Mouse (Mus musculus) limb, embryonic 14.5 days (tissue): ENCODE measurements at regions not wholly inside any gene's neighbourhood (a gene's known extent, or its start where the extent isn't known, plus 50 kb on each side); places are given as distances from the start of the nearest gene placed in this dataset.

Source experiments
- ATAC-seq: fragments of 200-750 bp; cut with Nextera tagmentation; 2 replicates; pipeline ENCODE4 v1.8.0; 2017; ENCODE audit warnings: low read depth, moderate number of reproducible peaks, moderate TSS enrichment; ENCODE audit not compliant: low FRiP score
- DNase-seq: peaks from one replicate; pipeline ENCODE4 v3.0.0-alpha.2; 2015; ENCODE audit warnings: low spot score
- H3K27ac ChIP-seq: fragments of 300-500 bp; sonication (generic); replicated peaks from 2 replicates; pipeline ENCODE4 v1.5.1; 2014; ENCODE audit warnings: low read depth, mild to moderate bottlenecking, low read length, moderate library complexity, mixed read lengths
- H3K27me3 ChIP-seq: fragments of 300-500 bp; sonication (generic); 2 replicates; pipeline ENCODE4 v1.6.1; 2014; ENCODE audit warnings: low read length, mixed read lengths; ENCODE audit not compliant: control insufficient read depth, insufficient read depth
- H3K36me3 ChIP-seq: fragments of 300-500 bp; sonication (generic); 2 replicates; pipeline ENCODE4 v1.6.1; 2014; ENCODE audit warnings: mild to moderate bottlenecking, low read length, moderate library complexity, mixed read lengths; ENCODE audit not compliant: control insufficient read depth, insufficient read depth
- H3K4me1 ChIP-seq: fragments of 300-500 bp; sonication (generic); 2 replicates; pipeline ENCODE4 v1.6.1; 2014; ENCODE audit warnings: antibody characterized with exemption, low read length, mixed read lengths; ENCODE audit not compliant: control insufficient read depth, insufficient read depth
- H3K4me2 ChIP-seq: fragments of 300-500 bp; sonication (generic); replicated peaks from 2 replicates; pipeline ENCODE4 v1.6.1; 2014; ENCODE audit warnings: low read depth, mild to moderate bottlenecking, low read length, moderate library complexity; ENCODE audit not compliant: severe bottlenecking
- H3K4me3 ChIP-seq: fragments of 300-500 bp; sonication (generic); replicated peaks from 2 replicates; pipeline ENCODE4 v1.5.1; 2014; ENCODE audit warnings: low read length
- H3K9ac ChIP-seq: fragments of 300-500 bp; sonication (generic); 2 replicates; pipeline ENCODE4 v1.6.1; 2014; ENCODE audit warnings: mild to moderate bottlenecking, low read depth, low read length, moderate library complexity; ENCODE audit not compliant: severe bottlenecking
- H3K9me3 ChIP-seq: fragments of 300-500 bp; sonication (generic); 2 replicates; pipeline ENCODE4 v1.6.1; 2016; ENCODE audit warnings: low read length; ENCODE audit not compliant: control insufficient read depth
- POLR2A ChIP-seq: fragments of 200-500 bp; IDR thresholded peaks from 2 replicates; pipeline ENCODE4 v1.8.0; 2012; ENCODE audit warnings: inconsistent platforms, mild to moderate bottlenecking, moderate library complexity, borderline replicate concordance; ENCODE audit not compliant: insufficient read depth, insufficient read length; ENCODE audit errors: extremely low read depth
- WGBS: fragments of 180-500 bp; shearing (Covaris S2); extraction: QIAGEN DNeasy Blood & Tissue Kit; methylation state at CpG from one replicate; pipeline ENCODE4 v1.1.7; 2014; 5-methylcytosine and 5-hydroxymethylcytosine counted together

- H3K27ac ChIP-seq = no peak overlapping the region
- 75% methylated on average over 8 of the region's 8 CpGs for WGBS
- H3K9ac ChIP-seq = no peak overlapping the region
- H3K9me3 ChIP-seq = no peaks in the 10 kb centered on the region
- H3K36me3 ChIP-seq = no peaks in the 10 kb centered on the region
- H3K27me3 ChIP-seq = no peaks in the 10 kb centered on the region
- no peak for TF ChIP-seq POLR2A
- H3K4me1 ChIP-seq = peaks cover 8% of the 10 kb centered on the region
- H3K4me2 ChIP-seq = no peak overlapping the region
- ATAC-seq (no peak), DNase-seq (no peak)
- H3K4me3 ChIP-seq = no peak overlapping the region
Measured at GRCm38 (mm10) chr1:88848246-88848645, 146.2 kb upstream of the Arl4c start.

DNA sequence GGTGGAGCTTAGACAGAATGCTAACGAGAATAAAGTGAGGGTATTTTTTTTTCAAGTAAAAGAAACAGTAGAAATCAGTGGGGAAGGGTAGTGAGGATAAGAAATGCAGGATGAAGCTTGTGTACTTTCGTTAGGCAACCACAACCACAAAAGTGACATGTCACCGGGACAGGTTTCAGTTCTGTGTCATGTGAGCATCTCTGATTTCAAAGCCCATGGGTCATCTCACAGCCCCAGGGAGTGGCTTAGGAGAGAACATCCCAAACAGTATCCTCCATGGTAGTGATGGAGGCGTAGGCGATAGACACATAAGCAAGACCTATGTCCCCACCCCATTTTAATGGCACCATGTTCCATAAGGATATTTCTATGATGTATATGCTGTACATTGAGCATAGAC lies 147.4 kb upstream of the Arl4c start:
- Histone ChIP-seq H3K4me3 (no peak overlapping the region), H3K4me2 (no peak overlapping the region), H3K9ac (no peak overlapping the region), H3K9me3 (no peaks in the 10 kb centered on the region), H3K4me1 (peaks cover 8% of the 10 kb centered on the region), H3K36me3 (no peaks in the 10 kb centered on the region), H3K27ac (no peak overlapping the region), H3K27me3 (no peaks in the 10 kb centered on the region)
- ATAC-seq (no peak), DNase-seq (no peak)
- 88% methylated on average over 5 of the region's 5 CpGs for WGBS
- no peak for TF ChIP-seq POLR2A

- Histone ChIP-seq H3K4me2 (no peak overlapping the region), H3K27me3 (no peaks in the 10 kb centered on the region), H3K9me3 (no peaks in the 10 kb centered on the region), H3K4me3 (no peak overlapping the region), H3K4me1 (peaks cover 8% of the 10 kb centered on the region), H3K36me3 (no peaks in the 10 kb centered on the region), H3K9ac (no peak overlapping the region), H3K27ac (no peak overlapping the region)
- DNase-seq (no peak), ATAC-seq (no peak)
- no peak for TF ChIP-seq POLR2A
- 80% methylated on average over 5 of the region's 5 CpGs for WGBS
Measured at GRCm38 (mm10) chr1:88851931-88852330, 149.9 kb upstream of the Arl4c start.

DNA sequence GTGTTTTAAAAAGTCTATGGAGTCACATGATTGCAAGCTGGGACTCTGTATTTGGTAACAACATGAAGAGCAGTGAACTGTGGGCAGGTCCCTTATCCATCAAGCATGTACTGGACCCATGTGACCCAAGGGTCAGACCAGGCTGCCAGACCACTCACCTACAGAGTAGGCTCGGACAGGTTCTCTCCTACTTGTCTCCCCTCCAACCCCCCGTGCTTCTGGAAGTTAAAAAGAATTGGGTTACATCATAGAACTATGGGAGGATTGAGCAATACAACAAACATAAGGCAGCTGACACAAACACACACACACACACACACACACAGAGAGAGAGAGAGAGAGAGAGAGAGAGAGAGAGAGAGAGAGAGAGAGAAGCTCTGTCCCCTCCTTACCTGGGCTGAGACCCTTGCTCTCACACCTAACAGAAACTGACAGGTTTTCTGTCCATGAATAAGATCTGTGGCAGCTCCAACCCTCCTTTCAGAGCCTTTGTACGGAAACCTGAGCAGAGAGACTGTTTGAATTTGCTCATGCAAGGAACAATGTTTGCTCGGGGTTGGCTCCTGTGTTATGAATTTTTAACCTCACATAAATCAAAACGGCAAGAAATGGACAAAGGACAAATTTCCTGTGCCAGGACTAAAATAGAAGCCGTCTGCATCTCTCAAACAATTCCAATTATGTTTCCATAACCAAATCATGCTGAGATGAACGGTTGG lies 159.0 kb upstream of the Arl4c start:
- ATAC-seq = no peak
- Histone ChIP-seq H3K27ac (no peak overlapping the region), H3K4me3 (no peak overlapping the region), H3K4me2 (no peak overlapping the region), H3K27me3 (no peaks in the 10 kb centered on the region), H3K36me3 (no peaks in the 10 kb centered on the region), H3K9me3 (no peaks in the 10 kb centered on the region), H3K4me1 (peaks cover 8% of the 10 kb centered on the region), H3K9ac (no peak overlapping the region)
- DNase-seq = peak; percentile 44
- no peak for TF ChIP-seq POLR2A
- 63% methylated on average over 7 of the region's 7 CpGs for whole genome bisulfite sequencing

GRCm38 (mm10) chr1:88861590-88861935 lies 159.5 kb upstream of the Arl4c start:
- Histone ChIP-seq H3K9ac (no peak overlapping the region), H3K4me3 (no peak overlapping the region), H3K36me3 (no peaks in the 10 kb centered on the region), H3K27me3 (no peaks in the 10 kb centered on the region), H3K27ac (no peak overlapping the region), H3K4me1 (peaks cover 9% of the 10 kb centered on the region), H3K9me3 (no peaks in the 10 kb centered on the region), H3K4me2 (no peak overlapping the region)
- WGBS = 78% methylated on average over 4 of the region's 4 CpGs
- ATAC-seq (no peak), DNase-seq (no peak)
- TF ChIP-seq POLR2A = no peak

DNA sequence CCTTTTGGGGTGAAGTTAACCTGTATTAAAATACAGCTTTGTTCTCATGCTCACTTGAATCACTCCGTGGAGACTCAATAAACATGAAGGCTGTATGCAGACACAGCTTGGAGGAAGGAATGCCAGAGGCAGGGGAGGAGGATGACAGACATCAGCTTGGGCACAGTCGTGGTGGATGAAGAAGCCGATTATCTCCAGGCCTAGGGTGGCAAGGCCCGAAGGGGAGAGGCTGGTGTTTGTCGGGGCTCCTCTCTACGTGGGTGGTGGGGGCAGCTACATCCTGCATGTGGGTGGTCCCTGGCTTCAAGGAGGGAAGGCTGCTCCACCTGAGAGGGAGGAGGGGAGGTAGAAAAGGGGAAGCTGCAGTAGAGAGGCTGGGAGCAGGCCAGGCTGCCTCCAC lies 163.4 kb upstream of the Arl4c start:
- no peak for DNase-seq
- TF ChIP-seq POLR2A = no peak
- Histone ChIP-seq H3K27ac (no peak overlapping the region), H3K4me3 (no peak overlapping the region), H3K4me1 (peaks cover 18% of the 10 kb centered on the region), H3K4me2 (no peak overlapping the region), H3K9ac (no peak overlapping the region), H3K36me3 (no peaks in the 10 kb centered on the region), H3K27me3 (no peaks in the 10 kb centered on the region), H3K9me3 (no peaks in the 10 kb centered on the region)
- no peak for ATAC-seq
- 24% methylated on average over 6 of the region's 6 CpGs for WGBS
